Mouse (Mus musculus) spleen, postnatal 36 days (tissue): ENCODE measurements around the gene Togaram2.
"Not testable (repeated sequence)": the region's sequence is repeated elsewhere in the genome, so short reads cannot be mapped to it uniquely, and the experiment has no call there.

Experiments used
- DNase-seq, 2 experiments: peaks; one replicate each; pipeline ENCODE4 v3.0.0; 2022; ENCODE audit warnings: low spot score in 2 of 2, mixed read lengths in 1 of 2

Togaram2 gene

GRCm38 (mm10) chr17:71730655-71731054 is 57.6 kb downstream of the Togaram2 start:
- no peak for DNase-seq

- no peak for DNase-seq
Measured at GRCm38 (mm10) chr17:71736442-71736841, 63.4 kb downstream of the Togaram2 start.

GRCm38 (mm10) chr17:71742156-71742555 is 69.1 kb downstream of the Togaram2 start:
- DNase-seq, result no peak

- no peak for DNase-seq
Measured at GRCm38 (mm10) chr17:71742935-71743334, 69.9 kb downstream of the Togaram2 start.

DNA sequence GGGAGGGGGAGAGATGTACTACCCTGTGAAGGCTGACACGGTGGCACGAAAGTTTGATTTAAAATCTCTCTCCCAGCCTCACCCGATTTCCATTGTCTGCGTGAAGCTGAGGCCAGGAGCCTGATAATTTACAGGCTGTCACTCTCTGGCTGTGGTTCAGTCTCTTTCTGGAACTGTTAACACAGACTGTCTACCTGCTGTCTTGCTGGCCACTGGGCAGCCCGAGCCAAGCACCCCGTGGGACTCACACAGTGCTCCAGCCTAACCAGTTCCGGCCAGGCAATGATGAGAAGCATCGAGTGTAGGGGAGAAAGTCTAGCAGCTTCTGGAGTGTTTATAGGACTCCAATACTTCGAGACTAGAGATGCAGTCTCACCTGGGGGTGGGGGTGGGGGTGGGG is 73.1 kb downstream of the Togaram2 start:
- DNase-seq, result no peak

- no peak for DNase-seq
Measured at GRCm38 (mm10) chr17:71747561-71747960, 74.5 kb downstream of the Togaram2 start.

- no peak for DNase-seq
Measured at GRCm38 (mm10) chr17:71749616-71750168, 76.6 kb downstream of the Togaram2 start.

DNA sequence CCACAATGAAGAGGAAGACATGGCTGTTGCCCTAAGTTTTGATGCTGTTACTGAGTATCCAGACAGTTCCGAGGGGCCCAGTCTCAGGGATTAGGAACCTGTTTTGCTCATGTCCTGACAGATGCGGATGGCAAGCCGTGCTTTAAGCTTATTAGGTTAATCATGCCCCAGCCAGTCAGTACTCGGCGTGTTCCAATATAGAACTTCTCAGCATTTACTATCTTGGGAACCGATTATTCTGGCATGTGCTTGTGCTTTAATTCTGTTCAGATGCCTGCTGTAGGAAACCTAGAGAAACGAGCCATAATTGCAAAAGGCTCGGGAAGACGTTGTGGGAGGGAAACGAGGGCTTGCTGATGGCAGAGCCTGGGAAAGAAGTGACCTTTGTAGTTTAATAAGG is 79.8 kb downstream of the Togaram2 start, which contains the start of gene Pcare:
TSS of gene Pcare (minus strand) at position 64 of the 400 bp plus-strand sequence.
- no peak for DNase-seq

DNA sequence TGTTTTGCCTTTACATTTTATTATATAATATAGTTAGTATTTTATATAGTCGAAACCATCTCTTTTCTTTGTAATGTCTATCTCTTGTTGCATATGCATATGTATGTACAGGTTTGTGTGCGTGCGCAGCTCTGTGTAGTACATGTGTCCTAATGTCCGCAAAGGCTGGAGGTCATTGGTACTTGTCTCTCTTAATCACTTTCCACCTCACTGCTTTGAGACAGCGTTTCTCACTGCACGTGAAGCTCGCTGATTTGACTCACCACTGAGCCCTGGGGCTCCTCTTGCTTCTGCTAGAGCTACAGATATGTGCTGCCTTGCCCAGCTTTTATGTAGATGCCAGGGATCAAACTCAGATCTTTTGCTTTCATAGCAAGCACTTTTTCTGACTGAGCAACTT is 87.5 kb downstream of the Togaram2 start:
- no peak for DNase-seq

DNA sequence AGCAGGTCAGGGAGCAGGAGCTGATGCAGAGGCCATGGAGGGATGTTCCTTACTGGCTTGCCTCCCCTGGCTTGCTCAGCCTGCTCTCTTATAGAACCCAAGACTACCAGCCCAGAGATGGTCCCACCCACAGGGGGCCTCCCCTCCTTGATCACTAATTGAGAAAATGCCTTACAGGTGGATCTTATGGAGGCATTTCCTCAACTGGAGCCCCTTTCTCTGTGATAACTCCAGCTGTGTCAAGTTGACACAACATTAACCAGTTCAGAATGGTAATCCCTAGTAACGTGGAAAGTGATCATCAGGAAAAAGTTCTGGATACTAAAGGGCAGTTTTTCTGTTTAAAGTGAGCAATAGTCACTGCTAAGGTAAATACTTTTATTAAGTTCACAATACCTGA is 95.1 kb downstream of the Togaram2 start, which contains the start of gene Clip4:
TSS of gene Clip4 (plus strand) at position 301 of the 400 bp plus-strand sequence.
- not testable (repeated sequence) for DNase-seq

GRCm38 (mm10) chr17:71769564-71769963 is 96.5 kb downstream of the Togaram2 start:
- DNase-seq, result no peak

DNA sequence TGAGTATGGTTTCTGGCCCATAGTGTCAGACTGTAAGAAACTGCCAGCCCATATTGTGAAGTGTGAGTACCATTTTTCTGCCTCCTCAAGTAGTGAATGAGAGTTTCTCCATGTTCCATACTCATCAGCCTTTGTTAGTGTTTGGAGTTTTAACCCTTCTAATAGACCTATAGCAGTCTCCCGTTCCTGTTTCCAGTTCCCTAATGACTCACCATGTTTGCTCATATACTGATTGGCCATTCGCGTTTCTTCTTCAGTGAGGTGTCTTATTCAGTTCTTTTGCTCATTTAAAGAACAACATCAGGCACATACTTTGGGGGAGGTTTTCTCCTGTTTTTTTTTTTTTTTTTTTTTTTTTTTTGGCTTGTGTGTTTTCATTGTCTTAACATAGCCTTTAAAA is 97.6 kb downstream of the Togaram2 start:
- DNase-seq, result no peak

- DNase-seq, result no peak
Measured at GRCm38 (mm10) chr17:71774173-71774572, 101.1 kb downstream of the Togaram2 start.

- DNase-seq, result no peak
Measured at GRCm38 (mm10) chr17:71775279-71775678, 102.2 kb downstream of the Togaram2 start.

GRCm38 (mm10) chr17:71778696-71779095 is 105.6 kb downstream of the Togaram2 start:
- no peak for DNase-seq
